Mouse (Mus musculus): ENCODE measurements around the gene Cdh13.

DNA sequence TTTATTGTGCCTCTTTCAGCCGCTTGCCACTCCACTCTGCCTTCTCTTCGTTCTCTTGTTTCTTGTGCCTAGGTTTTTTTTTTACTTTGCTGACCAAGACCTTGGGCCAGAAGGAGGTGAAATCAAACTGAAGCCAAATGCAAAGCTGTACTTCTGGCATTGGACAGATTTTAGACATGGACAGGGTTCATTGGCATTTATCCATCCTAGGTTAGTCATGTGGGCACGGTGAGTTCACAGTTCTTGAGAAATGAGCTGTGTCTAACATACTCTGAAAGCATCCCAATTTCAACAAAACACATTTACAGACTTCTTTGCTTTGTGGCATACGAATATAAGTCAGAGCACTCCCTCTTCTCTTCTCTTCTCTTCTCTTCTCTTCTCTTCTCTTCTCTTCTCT, 543.2 kb downstream of the Cdh13 start:
- TF ChIP-seq CTCF (IDR thresholded peaks at IDR 0.05; ENCODE audit: low read depth) = no peak
- TF ChIP-seq EP300 (optimal IDR thresholded peaks at IDR 0.05) = no peak

All from stomach, postnatal 0 days (tissue).